Mouse (Mus musculus): ENCODE measurements around the gene Plcb4. TPM values are rescaled to one million over a fixed set of nuclear protein-coding genes. Genes with fewer than 3 reads are reported as not detected.

Plcb4 gene
- polyA plus RNA-seq, 1 experiment, result 2.2 TPM

GRCm38 (mm10) chr2:135835911-135836310 is 177.1 kb downstream of the Plcb4 start:
- WGBS, result 77% methylated on average over 5 of the region's 5 CpGs
- DNase-seq (ENCODE audit: low read depth, low spot score), result no peak

GRCm38 (mm10) chr2:135836426-135836825 is 177.6 kb downstream of the Plcb4 start:
- no peak for DNase-seq (ENCODE audit: low read depth, low spot score)
- 91% methylated on average over 3 of the region's 3 CpGs for WGBS

GRCm38 (mm10) chr2:135837730-135838129 is 178.9 kb downstream of the Plcb4 start:
- 85% methylated on average over 1 of the region's 1 CpGs for WGBS
- no peak for DNase-seq (ENCODE audit: low read depth, low spot score)

- no peak for DNase-seq (ENCODE audit: low read depth, low spot score)
These were observed 179.3 kb downstream of the Plcb4 start for GRCm38 (mm10) chr2:135838135-135838534.

GRCm38 (mm10) chr2:135838651-135839286 is 180.0 kb downstream of the Plcb4 start:
- WGBS, result 93% methylated on average over 8 of the region's 8 CpGs
- no peak for DNase-seq (ENCODE audit: low read depth, low spot score)

- no peak for DNase-seq (ENCODE audit: low read depth, low spot score)
- 84% methylated on average over 8 of the region's 8 CpGs for WGBS
These were observed 184.9 kb downstream of the Plcb4 start for GRCm38 (mm10) chr2:135843721-135844120.

- DNase-seq (ENCODE audit: low read depth, low spot score), result no peak
- WGBS, result 88% methylated on average over 3 of the region's 3 CpGs
These were observed 188.1 kb downstream of the Plcb4 start for GRCm38 (mm10) chr2:135846903-135847302.

- 94% methylated on average over 6 of the region's 6 CpGs for WGBS
- no peak for DNase-seq (ENCODE audit: low read depth, low spot score)
These were observed 188.9 kb downstream of the Plcb4 start for GRCm38 (mm10) chr2:135847738-135848137.

- WGBS, result 76% methylated on average over 4 of the region's 4 CpGs
- DNase-seq (ENCODE audit: low read depth, low spot score), result no peak
These were observed 189.4 kb downstream of the Plcb4 start for GRCm38 (mm10) chr2:135848169-135848568.

- DNase-seq (ENCODE audit: low read depth, low spot score), result no peak
- WGBS, result 89% methylated on average over 5 of the region's 5 CpGs
These were observed 193.2 kb downstream of the Plcb4 start for GRCm38 (mm10) chr2:135851964-135852363.

GRCm38 (mm10) chr2:135853085-135853484 is 194.3 kb downstream of the Plcb4 start:
- DNase-seq (ENCODE audit: low read depth, low spot score), result no peak
- 75% methylated on average over 2 of the region's 2 CpGs for WGBS

GRCm38 (mm10) chr2:135854059-135854458 is 195.2 kb downstream of the Plcb4 start:
- 90% methylated on average over 2 of the region's 2 CpGs for WGBS
- DNase-seq (ENCODE audit: low read depth, low spot score), result no peak

- no peak for DNase-seq (ENCODE audit: low read depth, low spot score)
- 59% methylated on average over 6 of the region's 6 CpGs for WGBS
These were observed 197.2 kb downstream of the Plcb4 start for GRCm38 (mm10) chr2:135855890-135856490.

GRCm38 (mm10) chr2:135856826-135857225 is 198.0 kb downstream of the Plcb4 start:
- 90% methylated on average over 2 of the region's 2 CpGs for WGBS
- DNase-seq (ENCODE audit: low read depth, low spot score), result no peak

- no peak for DNase-seq (ENCODE audit: low read depth, low spot score)
- 78% methylated on average over 8 of the region's 8 CpGs for WGBS
These were observed 203.0 kb downstream of the Plcb4 start for GRCm38 (mm10) chr2:135861531-135862488.

GRCm38 (mm10) chr2:135862489-135863390 is 203.9 kb downstream of the Plcb4 start:
- 51% methylated on average over 5 of the region's 5 CpGs for WGBS
- no peak for DNase-seq (ENCODE audit: low read depth, low spot score)

GRCm38 (mm10) chr2:135863391-135864076 is 204.7 kb downstream of the Plcb4 start:
- WGBS, result 91% methylated on average over 4 of the region's 4 CpGs
- no peak for DNase-seq (ENCODE audit: low read depth, low spot score)

GRCm38 (mm10) chr2:135866421-135866820 is 207.6 kb downstream of the Plcb4 start:
- WGBS, result 76% methylated on average over 9 of the region's 9 CpGs
- no peak for DNase-seq (ENCODE audit: low read depth, low spot score)

GRCm38 (mm10) chr2:135866838-135867237 is 208.0 kb downstream of the Plcb4 start:
- no peak for DNase-seq (ENCODE audit: low read depth, low spot score)
- WGBS, result 73% methylated on average over 4 of the region's 4 CpGs
